ENCODE assay signal across 1 mouse cellular context in the genomic region with DNA sequence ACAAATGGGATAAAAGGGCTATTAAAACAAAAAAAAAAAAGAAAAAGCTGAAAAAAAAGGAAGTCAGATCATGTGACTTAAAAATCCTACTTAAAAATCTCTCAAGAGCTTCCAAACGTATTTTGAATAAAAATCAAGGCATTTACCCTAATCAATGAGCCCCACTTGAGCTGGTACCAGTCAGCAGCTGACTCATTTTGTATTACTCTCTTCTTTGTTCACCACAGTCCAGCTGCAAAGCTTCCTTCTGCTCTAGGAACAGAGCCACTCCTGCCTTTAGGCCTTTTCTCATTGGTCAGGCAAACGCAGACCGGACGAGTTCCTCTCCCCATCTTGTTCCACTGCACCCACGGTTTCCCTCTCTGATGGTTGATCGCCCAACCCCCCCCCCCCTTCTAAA.
A peak's percentile ranks its signal among the peaks of the same experiment; 100 is the strongest.
TF ChIP-seq lines count a peak whose summit lies in the region.

No protein-coding gene starts in this region.

TF ChIP-seq in CH12.LX, 34 proteins besides CTCF, POLR2A, EP300 and RAD21 (continued from another document):
- 0 out of 2 replicates have a peak, but pooled peaks have one; percentile 42 for TF ChIP-seq TBP (conservative IDR thresholded peaks at IDR 0.05; ENCODE audit: low read depth, low read length)
- TF ChIP-seq JUN (IDR thresholded peaks at IDR 0.05; ENCODE audit: insufficient read depth, low read depth, low read length), result peak; percentile 18; the same call in 1 of the 2 replicates
- peak; percentile 48; the same call in 1 of the 2 replicates for TF ChIP-seq BHLHE40 (IDR thresholded peaks at IDR 0.05; ENCODE audit: low read depth, low read length)
- no peak for TF ChIP-seq NRF1 (IDR thresholded peaks at IDR 0.05; ENCODE audit: low read depth, low read length)
- peak; percentile 46 for TF ChIP-seq ETS1 (conservative IDR thresholded peaks at IDR 0.05; ENCODE audit: low read depth, low read length)
- peak; percentile 42; the same call in 1 of the 2 replicates for TF ChIP-seq HCFC1 (IDR thresholded peaks at IDR 0.05; ENCODE audit: low read depth, low read length)
- no peak for TF ChIP-seq PAX5 (IDR thresholded peaks at IDR 0.05; ENCODE audit: low read length)
- no peak for TF ChIP-seq USF1 (IDR thresholded peaks at IDR 0.05; ENCODE audit: low read depth, low read length)
- TF ChIP-seq E2F4 (IDR thresholded peaks at IDR 0.05; ENCODE audit: insufficient replicate concordance, low read depth, low read length), result 0 out of 2 replicates have a peak, but pooled peaks have one; percentile 60
- TF ChIP-seq USF2 (conservative IDR thresholded peaks at IDR 0.05; ENCODE audit: low read depth, low read length), result no peak; the same call in 1 of the 2 replicates
- no peak for TF ChIP-seq MAZ (IDR thresholded peaks at IDR 0.05; ENCODE audit: low read depth, low read length)
- peak; percentile 39; the same call in 1 of the 2 replicates for TF ChIP-seq NELFE (IDR thresholded peaks at IDR 0.05; ENCODE audit: low read depth, low read length)
- TF ChIP-seq JUND (conservative IDR thresholded peaks at IDR 0.05; ENCODE audit: low read depth, low read length), result peak; percentile 66; the same call in 1 of the 2 replicates
- no peak for TF ChIP-seq ZMIZ1 (IDR thresholded peaks at IDR 0.05; ENCODE audit: low read depth, low read length)
- 0 out of 2 replicates have a peak, but pooled peaks have one; percentile 32 for TF ChIP-seq ELF1 (IDR thresholded peaks at IDR 0.05; ENCODE audit: low read depth, low read length)
- no peak for TF ChIP-seq SMC3 (IDR thresholded peaks at IDR 0.05; ENCODE audit: low read depth, low read length)
- peak; percentile 66 for TF ChIP-seq ZNF384 (IDR thresholded peaks at IDR 0.05; ENCODE audit: low read depth, low read length)
- TF ChIP-seq RCOR1 (conservative IDR thresholded peaks at IDR 0.05; ENCODE audit: low read depth, low read length), result 0 out of 2 replicates have a peak, but pooled peaks have one; percentile 28
- TF ChIP-seq KAT2A (IDR thresholded peaks at IDR 0.05; ENCODE audit: insufficient replicate concordance, low read length), result no peak
- peak; percentile 23; the same call in 1 of the 2 replicates for TF ChIP-seq MAX (IDR thresholded peaks at IDR 0.05; ENCODE audit: low read length)
- TF ChIP-seq MEF2A (IDR thresholded peaks at IDR 0.05; ENCODE audit: borderline replicate concordance, low read depth, low read length), result no peak
- TF ChIP-seq POLR2AphosphoS2 (IDR thresholded peaks at IDR 0.05; ENCODE audit: low read depth, low read length), result no peak
- no peak for TF ChIP-seq ZC3H11A (IDR thresholded peaks at IDR 0.05; ENCODE audit: low read depth, low read length)
- TF ChIP-seq SIN3A (IDR thresholded peaks at IDR 0.05; ENCODE audit: low read length), result peak; percentile 64
- TF ChIP-seq MAFK (IDR thresholded peaks at IDR 0.05; ENCODE audit: insufficient replicate concordance, low read length), result no peak
- 0 out of 2 replicates have a peak, but pooled peaks have one; percentile 32 for TF ChIP-seq TCF12 (IDR thresholded peaks at IDR 0.05; ENCODE audit: low read depth, low read length)
- no peak for TF ChIP-seq ZKSCAN1 (IDR thresholded peaks at IDR 0.05; ENCODE audit: borderline replicate concordance, low read depth, low read length)
- TF ChIP-seq UBTF (IDR thresholded peaks at IDR 0.05; ENCODE audit: low read depth, low read length), result no peak
- no peak for TF ChIP-seq GABPA (IDR thresholded peaks at IDR 0.05; ENCODE audit: insufficient replicate concordance, low read depth, low read length)
- TF ChIP-seq CHD1 (IDR thresholded peaks at IDR 0.05; ENCODE audit: low read depth, low read length), result no peak
